Mouse (Mus musculus) neural tube, embryonic 10.5 days (tissue): ENCODE measurements around the gene Zmiz1.

ENCODE experiments used
- DNase-seq: peaks from one replicate; pipeline ENCODE4 v3.0.0-alpha.2; 2017; ENCODE audit warnings: low spot score; ENCODE audit errors: extremely low spot score

Zmiz1 gene

DNA sequence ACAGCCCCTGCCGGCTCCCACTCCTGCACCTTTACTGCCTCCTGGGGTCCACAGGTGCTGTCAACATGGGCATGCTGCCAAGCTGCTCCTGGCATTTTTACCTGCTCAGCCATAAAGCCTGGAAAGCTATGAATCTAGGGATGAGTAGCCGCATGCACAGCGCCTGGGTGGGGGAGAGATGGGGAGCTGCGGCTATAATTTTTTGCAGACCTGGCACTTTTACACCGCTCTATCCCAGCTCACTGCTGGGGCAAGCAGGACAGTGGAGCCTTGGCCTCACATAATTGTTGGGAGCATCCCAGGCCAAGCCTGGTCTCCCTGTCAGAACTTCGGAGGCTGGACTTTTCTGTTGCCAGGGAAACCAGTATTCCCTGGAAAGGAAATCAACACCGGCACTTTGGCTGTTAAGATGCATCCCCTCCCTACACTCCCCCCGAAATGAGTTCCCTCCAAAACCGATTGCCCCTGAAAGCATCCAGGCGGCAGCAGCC, 96.4 kb downstream of the Zmiz1 start:
- DNase-seq: peak; percentile 39

DNA sequence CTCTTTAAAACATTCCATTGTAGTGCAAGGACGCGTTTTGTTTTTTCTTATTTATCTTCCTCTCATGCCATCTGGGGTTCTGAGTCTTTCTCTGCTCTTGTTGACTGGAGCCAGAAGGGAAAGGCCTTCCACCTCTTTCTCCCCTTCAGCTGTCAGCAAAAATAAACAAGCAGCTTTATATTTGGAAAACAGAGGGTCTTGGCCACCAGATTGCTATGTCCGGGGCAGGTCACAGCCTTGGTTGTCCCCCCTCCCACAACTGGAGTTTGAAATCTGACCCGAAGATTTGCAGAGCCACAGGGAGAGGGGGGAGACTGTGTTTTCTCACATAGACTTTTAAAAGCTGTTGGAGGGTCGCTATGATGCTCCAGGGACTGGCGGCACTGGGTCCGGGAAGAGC, 96.9 kb downstream of the Zmiz1 start:
- DNase-seq: peak; percentile 38

DNA sequence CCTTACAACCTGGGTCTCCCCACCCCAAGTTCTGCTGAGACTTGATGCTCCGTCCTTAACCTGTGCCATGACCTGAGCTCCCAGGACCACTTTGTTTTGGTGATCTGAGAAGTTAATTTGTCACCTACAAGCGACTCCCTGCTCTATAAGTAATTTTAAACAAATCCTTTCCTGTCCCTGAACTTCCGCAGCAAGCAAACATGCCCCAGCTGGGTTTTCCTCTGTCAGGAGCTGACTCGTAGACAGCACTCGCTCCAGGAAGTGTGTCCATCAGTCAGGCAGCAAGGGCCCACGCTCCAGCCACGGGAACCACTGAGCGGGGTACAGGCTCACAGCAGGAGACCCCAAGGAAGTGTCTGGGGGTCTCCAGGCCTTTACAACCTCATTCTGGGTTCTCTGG, 98.0 kb downstream of the Zmiz1 start:
- DNase-seq: no peak

DNA sequence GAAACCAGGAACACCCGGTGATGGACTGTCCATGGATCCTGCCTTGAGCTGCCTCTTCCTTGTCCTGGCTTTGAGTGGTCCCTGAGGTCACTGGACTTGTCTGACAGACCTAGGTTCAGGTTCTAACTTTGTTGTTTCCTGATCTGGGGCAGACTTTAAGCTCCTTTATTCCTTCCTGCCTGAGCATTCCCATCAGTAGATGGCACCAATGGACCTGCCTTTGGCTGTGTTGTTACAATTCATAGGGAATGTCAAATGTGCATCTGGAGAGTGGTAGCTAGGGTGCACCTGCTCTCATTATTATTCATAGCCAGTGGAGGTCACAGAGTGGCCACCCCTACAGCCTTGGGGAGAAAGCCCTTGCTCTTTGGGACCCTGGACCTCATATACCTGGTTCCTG, 99.5 kb downstream of the Zmiz1 start:
- no peak for DNase-seq

DNA sequence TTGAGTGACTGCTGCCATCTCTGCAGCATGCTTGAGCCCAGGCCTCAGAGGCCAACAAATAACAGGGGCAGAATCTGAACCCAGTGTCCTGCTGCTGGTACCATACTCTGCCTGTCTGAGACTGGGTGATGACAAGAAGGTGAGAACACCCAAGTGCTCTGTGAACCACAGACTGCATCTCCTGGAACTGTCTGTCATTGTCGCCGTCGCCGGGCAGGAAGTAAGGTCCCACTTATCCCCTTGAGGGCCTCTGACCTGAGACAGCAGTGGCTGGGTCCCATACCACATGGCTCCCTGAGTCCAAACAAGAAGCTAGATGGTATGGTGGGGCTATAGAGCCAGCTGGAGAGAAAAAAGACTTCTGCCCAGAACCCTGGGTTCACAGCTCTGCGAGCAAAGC, 100.9 kb downstream of the Zmiz1 start:
- no peak for DNase-seq

DNA sequence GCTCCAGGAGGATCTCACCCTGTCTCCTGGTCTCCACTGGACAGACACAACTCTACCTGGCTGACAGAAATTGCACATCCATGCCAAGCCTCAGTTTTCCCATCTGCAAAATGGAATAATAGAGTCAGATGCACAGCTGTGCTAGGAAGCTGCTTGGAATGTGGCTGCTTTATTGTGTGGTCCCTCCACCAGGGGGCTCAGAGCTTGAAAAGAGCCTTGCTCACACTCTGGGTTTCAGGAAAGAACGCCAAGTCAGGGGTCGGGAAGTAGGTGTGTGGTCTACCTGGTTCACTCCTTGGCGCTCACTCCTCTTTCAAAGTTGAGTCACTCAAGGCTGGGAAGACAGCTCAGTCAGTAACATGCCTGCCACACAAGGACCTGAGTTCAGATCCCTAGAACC, 101.9 kb downstream of the Zmiz1 start:
- DNase-seq: no peak

DNA sequence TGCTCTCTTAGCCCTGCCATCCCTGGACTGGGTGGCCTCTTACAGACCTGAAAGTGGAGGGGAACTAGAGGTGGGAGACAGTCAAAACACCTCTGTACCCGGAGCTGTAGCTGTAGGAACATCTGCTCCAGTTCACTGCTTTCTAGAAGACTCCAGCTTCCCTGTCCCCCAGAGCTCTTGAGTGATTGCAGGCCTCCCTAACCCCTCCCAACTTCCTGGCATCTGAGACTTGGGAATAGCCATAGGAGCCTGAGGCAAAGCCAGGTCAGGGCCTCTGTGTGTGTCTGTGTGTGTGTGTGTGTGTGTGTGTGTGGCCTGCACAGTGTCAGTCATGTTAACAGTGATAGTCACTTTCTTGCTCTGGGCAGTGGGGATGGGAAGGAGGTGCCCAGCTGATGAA, 102.7 kb downstream of the Zmiz1 start:
- no peak for DNase-seq

DNA sequence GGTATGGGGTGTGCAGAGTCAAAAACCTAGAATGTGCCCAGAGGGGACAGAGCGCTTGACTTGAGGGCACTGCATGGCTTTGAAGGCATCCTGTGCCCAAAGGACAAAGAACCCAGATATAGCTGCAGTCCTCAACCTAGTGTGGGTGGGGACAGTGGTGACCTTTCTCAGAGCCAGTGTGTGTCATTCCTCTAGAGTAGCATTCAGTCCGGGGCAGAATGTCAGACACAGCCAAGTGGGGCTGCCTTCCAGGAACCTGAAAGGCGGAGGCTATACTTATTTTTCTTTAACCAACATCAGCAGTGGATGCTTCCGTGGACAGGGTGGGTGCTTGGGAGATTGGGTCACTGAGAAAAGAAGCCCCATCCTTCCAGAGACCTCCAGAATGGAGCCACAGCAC, 103.5 kb downstream of the Zmiz1 start:
- DNase-seq: no peak

DNA sequence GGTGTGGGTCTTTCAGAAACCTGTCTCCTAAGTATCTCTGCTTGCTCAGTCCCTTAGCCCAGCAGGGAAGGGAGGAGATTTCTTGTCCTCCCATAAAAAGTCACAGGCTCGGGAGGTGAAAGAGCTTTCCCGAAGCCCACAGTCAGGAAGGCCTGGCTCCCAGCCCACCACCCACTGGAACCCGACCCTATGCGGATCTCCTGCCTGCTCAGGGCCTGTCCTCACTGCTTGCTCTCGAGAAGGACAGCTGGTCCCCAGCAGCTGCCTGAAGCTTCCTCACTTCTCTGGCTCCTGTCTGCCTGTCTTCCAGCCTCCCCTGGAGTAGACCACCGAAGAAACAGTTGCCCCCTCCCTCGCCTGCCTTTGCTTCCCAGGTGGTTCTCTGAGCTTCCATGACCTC, 103.9 kb downstream of the Zmiz1 start:
- no peak for DNase-seq

DNA sequence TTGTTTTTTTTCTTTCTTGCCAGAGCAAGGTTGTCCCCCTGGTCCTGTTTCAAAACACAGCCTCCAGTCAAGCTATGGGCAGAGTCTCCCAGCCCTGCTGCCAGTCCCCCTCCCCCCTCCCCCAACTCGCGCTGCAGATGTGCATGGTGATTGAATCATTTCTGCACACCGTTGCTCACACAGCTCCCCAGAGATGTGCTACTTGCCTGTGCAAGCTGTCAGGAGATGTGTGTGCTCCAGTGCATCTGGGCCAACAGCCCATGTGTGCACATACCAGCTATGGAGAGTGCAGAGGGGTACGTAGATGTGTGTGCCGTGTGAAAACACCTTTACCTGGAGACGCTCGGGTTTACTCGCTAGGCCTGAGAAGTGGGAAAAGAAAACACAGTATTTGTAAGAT, 105.6 kb downstream of the Zmiz1 start:
- no peak for DNase-seq

DNA sequence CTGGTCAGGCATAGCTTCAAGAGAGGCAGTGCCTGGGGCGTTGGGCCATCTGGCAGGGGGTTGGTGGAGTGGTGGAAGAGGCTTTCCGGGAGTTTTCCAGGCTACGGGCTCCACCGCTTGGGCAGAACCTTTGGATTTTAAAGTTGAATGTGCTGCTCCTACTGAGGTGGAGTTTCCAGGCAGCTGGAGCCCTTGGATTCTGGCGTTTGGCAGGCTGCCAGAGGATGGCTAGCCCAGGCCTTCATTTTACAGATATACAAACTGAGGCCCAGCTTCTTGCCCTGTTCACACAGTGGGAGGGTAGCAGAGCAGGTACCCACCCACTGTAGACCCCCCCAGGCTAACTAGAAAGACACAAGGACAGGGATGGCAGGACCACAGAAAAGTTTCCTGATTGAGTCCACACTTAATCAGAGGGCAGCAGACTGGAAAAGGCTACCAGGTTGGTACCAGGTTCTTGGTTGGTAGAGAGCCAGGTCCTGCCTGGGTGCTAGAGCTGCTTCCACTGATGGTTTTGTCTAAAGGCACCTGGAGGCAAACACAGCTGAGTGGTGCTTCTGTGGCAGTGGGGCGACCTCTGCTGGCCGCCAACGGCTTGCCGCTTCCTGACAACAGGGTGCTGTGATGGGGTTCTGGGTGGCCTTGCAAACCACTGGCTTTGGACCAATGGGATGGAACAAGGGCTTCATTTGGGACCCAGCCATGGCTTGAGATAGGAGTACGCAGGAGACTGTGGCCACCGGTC, 106.5 kb downstream of the Zmiz1 start:
- DNase-seq: peak; percentile 77

DNA sequence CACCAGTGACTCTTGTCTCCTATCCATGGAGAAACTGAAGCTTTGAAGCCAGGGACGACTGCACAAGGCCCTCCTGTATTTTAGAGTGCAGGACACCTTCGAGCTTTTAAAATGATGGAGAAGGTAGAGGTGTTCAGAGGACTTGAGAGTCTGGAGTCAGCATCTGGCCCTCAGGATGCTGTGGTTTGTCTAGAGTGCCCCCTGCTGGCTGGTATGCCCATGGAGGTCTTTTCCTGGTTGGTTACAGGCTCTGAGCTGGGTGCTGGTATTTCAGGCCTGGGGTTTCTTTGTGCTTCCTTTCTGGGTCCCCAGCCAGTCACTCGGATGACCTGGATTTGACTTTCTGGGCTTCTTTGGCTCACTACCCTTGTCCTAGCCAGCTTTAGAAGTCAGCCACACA, 108.3 kb downstream of the Zmiz1 start:
- peak; percentile 71 for DNase-seq

DNA sequence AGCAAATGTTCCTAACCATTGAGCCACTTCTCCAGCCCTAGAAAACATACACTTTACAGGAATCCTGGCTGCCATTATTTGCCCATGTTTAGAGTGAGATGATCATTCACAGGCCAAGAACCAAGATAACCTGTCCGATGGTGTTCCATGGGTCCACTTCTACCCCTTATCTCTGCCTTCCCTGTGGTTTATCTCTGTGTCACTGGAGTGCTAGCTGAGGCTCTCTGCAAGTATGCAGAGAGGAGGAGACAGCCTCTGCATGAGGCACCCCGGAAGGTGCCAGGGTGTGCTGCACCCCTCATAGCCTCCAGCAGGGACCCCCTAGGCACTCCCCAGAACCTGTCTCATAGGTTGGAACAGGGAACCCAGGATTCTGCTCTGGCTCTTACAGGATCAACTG, 108.9 kb downstream of the Zmiz1 start:
- no peak for DNase-seq

DNA sequence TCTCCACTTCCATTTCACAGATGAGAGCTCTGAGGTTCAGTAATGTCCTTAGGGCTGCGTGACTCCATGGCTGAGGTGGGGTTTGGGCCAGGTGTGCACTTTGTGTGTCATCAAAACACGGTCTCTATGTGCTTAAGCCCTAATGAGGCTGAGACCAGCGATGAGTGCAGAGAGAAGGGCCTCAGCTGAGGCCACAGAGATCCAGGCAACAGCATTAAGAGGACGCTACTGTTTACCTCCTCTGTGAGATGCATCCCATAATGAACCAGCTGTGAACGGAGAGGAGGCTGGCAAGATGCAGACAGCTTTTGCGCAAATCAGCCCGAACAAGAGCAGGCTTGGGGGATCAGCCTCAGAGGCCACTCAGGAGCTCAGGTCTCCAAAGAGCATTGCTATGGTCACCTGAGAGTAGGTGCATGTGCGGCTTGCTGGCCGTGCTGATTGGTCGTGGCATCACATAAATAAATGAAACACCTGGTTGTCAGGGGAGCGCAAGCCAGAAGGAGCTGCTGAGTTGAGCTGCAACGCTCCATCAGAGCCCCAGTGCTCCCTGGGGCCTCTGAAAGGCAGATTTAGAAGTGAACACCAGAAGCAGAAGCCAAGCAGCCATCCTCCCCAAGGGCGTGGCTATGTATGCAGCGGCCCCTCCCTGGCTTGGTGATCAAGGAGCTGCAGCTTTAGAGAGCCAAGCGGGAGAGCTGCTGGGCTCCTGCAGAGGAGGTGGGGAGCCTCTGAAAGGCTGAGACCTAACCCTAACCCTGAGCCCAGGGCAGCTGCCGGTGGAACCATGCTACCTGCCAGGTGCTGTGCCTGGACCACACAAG, 115.3 kb downstream of the Zmiz1 start:
- DNase-seq: no peak

DNA sequence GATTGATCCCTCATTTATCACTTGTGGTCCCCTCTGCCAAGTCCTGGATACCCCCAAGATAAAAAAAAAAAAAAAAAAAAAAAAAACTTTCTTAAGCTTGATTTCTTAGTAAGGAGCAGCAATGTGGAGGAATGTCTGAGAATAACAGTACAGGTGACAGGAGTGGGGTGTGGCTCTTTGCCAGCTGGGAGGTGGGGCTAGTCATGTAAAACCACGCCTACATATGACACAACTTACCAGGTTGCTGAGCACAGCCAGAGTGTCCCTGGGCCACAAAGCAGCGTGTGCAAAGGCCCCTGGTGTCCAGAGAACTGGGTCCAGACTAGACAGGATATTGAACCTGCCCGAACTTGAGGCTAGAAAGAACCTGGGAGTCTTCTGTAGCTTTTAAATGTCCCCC, 117.7 kb downstream of the Zmiz1 start:
- no peak for DNase-seq

DNA sequence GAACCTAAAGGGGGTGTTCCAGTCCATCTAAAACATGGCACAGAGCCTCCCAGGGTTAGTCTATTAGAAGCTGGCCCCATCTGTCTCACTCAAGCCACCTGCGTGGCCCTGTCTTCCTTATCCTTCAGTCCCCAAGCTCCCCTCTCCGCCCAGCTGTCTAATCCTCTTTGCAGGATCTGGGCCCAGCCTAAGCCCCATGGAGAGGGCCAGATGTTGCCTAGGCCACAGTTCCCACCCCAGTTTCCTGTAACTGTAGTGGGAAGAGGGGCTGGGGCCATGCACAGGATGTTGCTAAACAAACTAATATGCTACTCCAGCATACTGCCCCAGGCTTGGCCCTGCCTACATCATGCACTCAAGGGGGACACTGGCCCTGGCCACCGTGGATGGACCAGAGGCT, 118.4 kb downstream of the Zmiz1 start:
- DNase-seq: no peak

DNA sequence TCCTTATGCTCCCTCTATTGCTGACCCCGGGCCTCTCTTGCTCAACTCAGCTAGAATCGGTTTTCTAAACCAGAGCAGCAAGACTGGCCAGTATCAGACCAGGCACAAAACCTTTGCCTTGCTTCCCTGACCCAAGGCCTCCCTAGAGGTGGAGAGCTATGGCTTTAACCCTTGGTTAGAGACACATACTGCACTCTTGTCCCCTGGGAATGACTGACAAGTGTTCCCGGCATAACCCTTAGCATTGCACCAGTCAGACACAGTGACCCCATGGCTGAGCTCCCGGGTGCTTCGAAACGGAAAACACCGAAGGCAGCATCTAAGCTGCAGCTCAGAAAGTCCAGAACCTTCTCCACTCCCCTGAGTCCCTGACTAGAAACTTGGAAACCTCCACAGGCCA, 120.6 kb downstream of the Zmiz1 start:
- no peak for DNase-seq

DNA sequence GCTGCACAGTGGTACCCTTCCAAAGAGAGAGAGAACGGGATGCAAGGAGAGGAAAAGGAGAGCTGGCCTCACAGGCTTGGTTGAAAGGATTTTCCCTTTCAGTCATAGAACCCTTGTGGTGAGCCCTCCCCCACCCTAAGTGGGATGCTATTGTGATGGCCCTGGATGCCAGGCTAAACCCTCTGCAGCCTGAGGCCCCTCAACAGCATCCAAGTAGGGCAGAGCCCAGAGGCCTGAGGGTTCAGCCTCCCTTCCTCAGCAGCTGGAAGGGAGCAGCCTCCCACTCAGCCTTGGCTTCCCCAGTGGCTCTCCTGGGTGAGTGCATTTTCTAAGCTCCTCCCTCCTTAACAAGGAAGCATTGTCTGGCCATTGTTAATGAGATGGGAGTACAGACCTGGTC, 121.4 kb downstream of the Zmiz1 start:
- no peak for DNase-seq

DNA sequence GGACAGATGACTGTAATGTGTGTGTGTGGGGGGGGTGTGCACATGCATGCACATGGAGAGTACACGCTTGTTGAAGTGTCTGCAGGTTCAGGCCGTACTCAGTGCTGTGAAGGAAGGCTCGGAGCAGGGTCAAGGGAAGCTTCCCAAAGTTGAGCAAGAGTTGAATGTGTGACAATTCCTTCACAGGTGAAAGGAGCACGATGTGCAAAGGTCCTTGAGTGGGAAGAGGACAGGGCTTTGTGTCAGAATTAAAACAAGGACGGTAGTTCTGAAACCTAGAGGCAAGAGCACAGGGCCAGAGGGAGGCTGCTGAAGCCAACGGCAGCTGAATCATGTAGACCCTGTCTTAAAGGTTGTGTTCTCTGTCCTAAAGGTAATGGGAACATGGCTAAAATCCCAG, 123.6 kb downstream of the Zmiz1 start:
- no peak for DNase-seq

DNA sequence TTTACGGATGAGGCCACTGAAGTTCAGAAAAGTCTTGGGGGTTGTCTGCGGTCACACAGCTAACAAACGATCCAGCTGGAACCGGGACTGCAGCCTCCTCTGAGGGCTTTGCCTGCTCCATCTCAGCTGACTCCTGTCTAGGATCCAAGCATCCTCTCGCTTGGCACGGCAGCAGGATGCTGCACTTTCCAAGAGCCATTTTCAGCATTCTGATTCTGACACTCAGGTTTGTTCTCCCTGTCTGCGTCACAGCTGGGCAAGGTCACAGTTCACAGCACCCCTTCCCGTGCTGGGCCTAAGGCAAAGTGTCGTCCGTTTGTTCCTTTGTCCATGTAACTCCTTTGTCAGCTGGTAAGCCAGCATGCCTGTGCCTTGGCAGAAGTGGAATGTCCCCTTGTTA, 124.9 kb downstream of the Zmiz1 start:
- DNase-seq: no peak

DNA sequence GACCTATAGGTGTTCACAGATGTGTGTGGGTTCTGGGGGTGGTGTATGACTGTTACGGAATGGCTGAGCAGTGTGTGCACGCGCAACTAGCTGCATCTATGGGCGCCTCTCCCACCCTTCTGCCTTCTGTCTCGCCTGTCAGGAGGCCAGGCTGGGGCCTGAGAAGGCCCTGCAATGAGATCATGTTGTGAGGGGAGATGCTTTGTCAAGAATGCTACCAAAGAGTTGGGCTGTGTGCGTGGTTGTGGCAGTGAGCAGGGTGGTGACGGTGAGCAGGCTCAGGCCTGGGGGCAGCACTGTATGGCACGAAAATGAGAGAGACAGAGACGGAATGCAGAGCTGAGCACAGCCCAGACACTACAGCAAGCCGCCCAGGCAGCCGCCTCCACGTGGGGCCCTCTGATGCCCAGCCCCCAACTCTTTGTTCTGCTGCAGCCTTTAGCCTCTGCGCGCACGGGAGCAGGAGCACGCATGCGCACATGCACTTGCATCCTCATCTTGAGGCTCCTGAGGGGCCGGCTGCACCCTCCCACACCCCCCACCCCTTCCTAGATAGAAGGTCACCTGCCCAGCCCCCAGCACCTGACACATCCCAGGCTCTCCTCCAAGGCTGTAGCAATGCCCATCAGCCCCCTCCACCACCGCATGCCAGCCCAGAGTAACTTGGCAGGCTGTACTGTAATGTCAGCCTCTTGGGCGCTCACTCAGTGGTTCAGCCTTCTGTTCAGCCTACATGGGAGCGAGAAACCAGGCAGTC, 126.7 kb downstream of the Zmiz1 start:
- DNase-seq: peak; percentile 83

DNA sequence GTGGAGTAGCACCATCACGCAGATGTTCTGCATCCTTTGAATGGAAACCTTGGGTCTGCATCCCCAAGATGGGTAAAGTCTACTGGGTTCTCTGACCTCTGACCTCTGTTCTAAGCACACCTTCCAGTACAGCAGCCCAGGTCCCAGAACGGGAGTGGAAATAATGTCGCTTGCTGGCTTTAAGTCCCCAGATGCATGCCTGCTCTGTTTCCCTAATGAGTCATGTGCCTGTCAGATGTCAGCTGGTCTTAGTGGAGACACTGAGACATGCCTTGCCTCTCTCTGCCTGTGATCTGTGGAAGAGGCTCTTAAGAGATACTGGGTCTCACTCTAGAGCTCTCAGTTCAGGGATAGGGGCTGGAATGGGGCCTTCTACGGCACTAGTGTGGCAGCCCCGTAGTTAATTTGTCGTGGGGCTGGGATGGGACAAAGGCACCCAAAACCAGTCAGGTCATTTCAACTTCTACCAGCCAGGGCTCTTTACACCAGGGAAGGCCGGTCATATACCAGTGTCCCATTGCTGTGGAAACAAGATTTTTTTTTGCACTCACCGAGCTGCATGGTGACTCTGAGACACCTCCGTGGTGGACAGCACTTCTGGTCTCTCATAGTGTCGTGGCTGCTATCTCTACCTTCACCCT, 128.0 kb downstream of the Zmiz1 start:
- DNase-seq: no peak
